Mouse (Mus musculus): ENCODE data around the gene Bcat2. TPM values are rescaled to one million over a fixed set of nuclear protein-coding genes. Genes with fewer than 3 reads are reported as not detected.

Bcat2 gene
- polyA plus RNA-seq, 2 experiments: 60.4 to 67.6 TPM

GRCm38 (mm10) chr7:45597013-45597412 is 27.1 kb downstream of the Bcat2 start:
- Histone ChIP-seq H3K4me2 (replicated peaks; ENCODE audit: low read depth, low read length, severe bottlenecking) (no peak overlapping the region), H3K36me3 (ENCODE audit: control insufficient read depth, insufficient read depth, low read length) (no peaks in the 10 kb centered on the region), H3K4me1 (ENCODE audit: control insufficient read depth, insufficient read depth, low read length) (peaks cover 8% of the 10 kb centered on the region; the same call in 1 of the 2 replicates), H3K9ac (ENCODE audit: low read depth, low read length, severe bottlenecking) (no peak overlapping the region), H3K27ac (replicated peaks; ENCODE audit: low read depth, low read length) (no peak overlapping the region), H3K27me3 (ENCODE audit: control insufficient read depth, insufficient read depth, low read length) (no peaks in the 10 kb centered on the region), H3K9me3 (ENCODE audit: control insufficient read depth, low read length) (no peaks in the 10 kb centered on the region), H3K4me3 (replicated peaks; ENCODE audit: low read length) (no peak overlapping the region)
- 84% methylated on average over 5 of the region's 5 CpGs for whole genome bisulfite sequencing
- no peak for TF ChIP-seq POLR2A (IDR thresholded peaks at IDR 0.05; ENCODE audit: borderline replicate concordance, extremely low read depth, insufficient read depth, insufficient read length)
- ATAC-seq (ENCODE audit: low FRiP score, low read depth) (no peak), DNase-seq (ENCODE audit: low spot score) (no peak)

- no peak overlapping the region for H3K27ac ChIP-seq (replicated peaks; ENCODE audit: low read depth, low read length)
- H3K4me2 ChIP-seq (replicated peaks; ENCODE audit: low read depth, low read length, severe bottlenecking): no peak overlapping the region
- TF ChIP-seq POLR2A (IDR thresholded peaks at IDR 0.05; ENCODE audit: borderline replicate concordance, extremely low read depth, insufficient read depth, insufficient read length): no peak
- H3K4me3 ChIP-seq (replicated peaks; ENCODE audit: low read length): no peak overlapping the region
- ATAC-seq (ENCODE audit: low FRiP score, low read depth): no peak
- WGBS: 84% methylated on average over 6 of the region's 6 CpGs
- no peak for DNase-seq (ENCODE audit: low spot score)
- no peaks in the 10 kb centered on the region for H3K9me3 ChIP-seq (ENCODE audit: control insufficient read depth, low read length)
- no peaks in the 10 kb centered on the region for H3K36me3 ChIP-seq (ENCODE audit: control insufficient read depth, insufficient read depth, low read length)
- H3K27me3 ChIP-seq (ENCODE audit: control insufficient read depth, insufficient read depth, low read length): no peaks in the 10 kb centered on the region
- H3K4me1 ChIP-seq (ENCODE audit: control insufficient read depth, insufficient read depth, low read length): peaks cover 8% of the 10 kb centered on the region; the same call in 1 of the 2 replicates
- H3K9ac ChIP-seq (ENCODE audit: low read depth, low read length, severe bottlenecking): no peak overlapping the region
Measured at GRCm38 (mm10) chr7:45597527-45597926, 27.6 kb downstream of the Bcat2 start.

- Histone ChIP-seq H3K4me1 (ENCODE audit: control insufficient read depth, insufficient read depth, low read length) (peaks cover 8% of the 10 kb centered on the region; the same call in 1 of the 2 replicates), H3K36me3 (ENCODE audit: control insufficient read depth, insufficient read depth, low read length) (no peaks in the 10 kb centered on the region), H3K4me2 (replicated peaks; ENCODE audit: low read depth, low read length, severe bottlenecking) (no peak overlapping the region), H3K4me3 (replicated peaks; ENCODE audit: low read length) (no peak overlapping the region), H3K27me3 (ENCODE audit: control insufficient read depth, insufficient read depth, low read length) (no peaks in the 10 kb centered on the region), H3K9me3 (ENCODE audit: control insufficient read depth, low read length) (no peaks in the 10 kb centered on the region), H3K9ac (ENCODE audit: low read depth, low read length, severe bottlenecking) (no peak overlapping the region), H3K27ac (replicated peaks; ENCODE audit: low read depth, low read length) (no peak overlapping the region)
- 42% methylated on average over 18 of the region's 18 CpGs for WGBS
- DNase-seq (ENCODE audit: low spot score) (peak; percentile 9), ATAC-seq (ENCODE audit: low FRiP score, low read depth) (no peak)
- TF ChIP-seq POLR2A (IDR thresholded peaks at IDR 0.05; ENCODE audit: borderline replicate concordance, extremely low read depth, insufficient read depth, insufficient read length): no peak
Measured at GRCm38 (mm10) chr7:45598960-45599879, 29.3 kb downstream of the Bcat2 start.

GRCm38 (mm10) chr7:45605704-45606289 is 35.8 kb downstream of the Bcat2 start:
- 76% methylated on average over 9 of the region's 9 CpGs for WGBS
- TF ChIP-seq POLR2A (IDR thresholded peaks at IDR 0.05; ENCODE audit: borderline replicate concordance, extremely low read depth, insufficient read depth, insufficient read length): no peak
- H3K9ac ChIP-seq (ENCODE audit: low read depth, low read length, severe bottlenecking): no peak overlapping the region
- DNase-seq (ENCODE audit: low spot score) (no peak), ATAC-seq (ENCODE audit: low FRiP score, low read depth) (no peak)
- no peak overlapping the region for H3K27ac ChIP-seq (replicated peaks; ENCODE audit: low read depth, low read length)
- 0 out of 2 replicates have a peak, but pooled peaks cover 5% of the 10 kb centered on the region for H3K4me1 ChIP-seq (ENCODE audit: control insufficient read depth, insufficient read depth, low read length)
- no peak overlapping the region for H3K4me2 ChIP-seq (replicated peaks; ENCODE audit: low read depth, low read length, severe bottlenecking)
- H3K27me3 ChIP-seq (ENCODE audit: control insufficient read depth, insufficient read depth, low read length): no peaks in the 10 kb centered on the region
- no peaks in the 10 kb centered on the region for H3K9me3 ChIP-seq (ENCODE audit: control insufficient read depth, low read length)
- no peaks in the 10 kb centered on the region for H3K36me3 ChIP-seq (ENCODE audit: control insufficient read depth, insufficient read depth, low read length)
- H3K4me3 ChIP-seq (replicated peaks; ENCODE audit: low read length): no peak overlapping the region

- no peaks in the 10 kb centered on the region for H3K9me3 ChIP-seq (ENCODE audit: control insufficient read depth, low read length)
- H3K4me1 ChIP-seq (ENCODE audit: control insufficient read depth, insufficient read depth, low read length): no peaks in the 10 kb centered on the region
- no peak overlapping the region for H3K4me2 ChIP-seq (replicated peaks; ENCODE audit: low read depth, low read length, severe bottlenecking)
- ATAC-seq (ENCODE audit: low FRiP score, low read depth) (no peak), DNase-seq (ENCODE audit: low spot score) (no peak)
- WGBS: 56% methylated on average over 1 of the region's 1 CpGs
- no peak overlapping the region for H3K4me3 ChIP-seq (replicated peaks; ENCODE audit: low read length)
- H3K9ac ChIP-seq (ENCODE audit: low read depth, low read length, severe bottlenecking): no peak overlapping the region
- no peaks in the 10 kb centered on the region for H3K27me3 ChIP-seq (ENCODE audit: control insufficient read depth, insufficient read depth, low read length)
- no peak for TF ChIP-seq POLR2A (IDR thresholded peaks at IDR 0.05; ENCODE audit: borderline replicate concordance, extremely low read depth, insufficient read depth, insufficient read length)
- no peak overlapping the region for H3K27ac ChIP-seq (replicated peaks; ENCODE audit: low read depth, low read length)
- no peaks in the 10 kb centered on the region for H3K36me3 ChIP-seq (ENCODE audit: control insufficient read depth, insufficient read depth, low read length)
Measured at GRCm38 (mm10) chr7:45609511-45609910, 39.6 kb downstream of the Bcat2 start.

All from limb, embryonic 14.5 days (tissue).